Mouse (Mus musculus): ENCODE results near the gene Tenm4. TPM values are rescaled to one million over a fixed set of nuclear protein-coding genes. Genes with fewer than 3 reads are reported as not detected.
A peak's percentile ranks its signal among the peaks of the same experiment; 100 is the strongest.

The Tenm4 gene
- polyA plus RNA-seq, 1 experiment from 2014 or later, result 31.3 TPM

DNA sequence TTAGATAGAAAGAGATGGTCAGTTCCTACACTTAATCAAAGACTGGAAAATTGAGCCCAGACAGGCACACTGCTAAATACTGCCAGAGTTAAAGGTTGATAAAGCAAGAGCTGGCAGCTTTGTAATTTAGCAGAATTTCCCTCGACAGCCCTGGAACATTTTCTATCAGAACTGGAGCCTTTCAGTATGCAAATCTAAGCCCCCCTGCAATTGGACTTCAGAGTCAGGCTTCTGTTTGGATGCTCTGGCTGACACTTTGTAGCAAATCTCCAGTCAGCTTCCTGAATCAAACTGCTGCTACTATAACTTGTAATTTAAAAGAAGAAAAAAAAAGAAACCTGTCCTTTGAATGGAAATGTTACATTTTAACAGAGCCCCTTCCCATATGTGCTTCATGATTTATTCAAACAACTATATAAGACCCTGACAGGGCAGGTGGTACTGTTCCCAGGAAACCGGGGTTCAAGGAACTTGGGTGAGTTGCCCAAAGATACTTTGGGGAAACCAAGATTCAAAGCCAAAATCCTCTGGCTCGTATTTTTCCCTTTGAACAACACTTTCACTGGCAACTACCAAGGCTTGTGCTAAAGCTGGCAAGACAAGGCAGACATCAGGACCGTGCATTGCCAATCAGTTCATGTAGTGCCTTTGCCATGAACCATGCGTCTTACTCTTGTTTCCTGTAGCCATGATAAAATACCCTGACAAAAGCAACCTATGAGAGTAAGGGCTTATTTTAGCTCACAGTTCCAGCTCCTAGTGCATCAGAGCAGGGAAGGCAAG is 615.4 kb downstream of the Tenm4 start:
- Histone ChIP-seq H3K27ac (replicated peaks; ENCODE audit: low read depth, low read length) (no peak overlapping the region), H3K36me3 (ENCODE audit: control insufficient read depth, insufficient read depth, low read length) (no peaks in the 10 kb centered on the region), H3K9ac (ENCODE audit: low read depth, low read length) (no peak overlapping the region), H3K27me3 (replicated peaks; ENCODE audit: control insufficient read depth, insufficient read depth, low read length) (no peaks in the 10 kb centered on the region), H3K4me1 (ENCODE audit: control insufficient read depth, insufficient read depth, low read length) (no peaks in the 10 kb centered on the region), H3K4me3 (ENCODE audit: low read depth, low read length) (no peak overlapping the region), H3K9me3 (ENCODE audit: control insufficient read depth, low read length) (no peaks in the 10 kb centered on the region), H3K4me2 (ENCODE audit: low read depth, low read length) (no peak overlapping the region)
- ATAC-seq (ENCODE audit: low read depth) (no peak), DNase-seq (ENCODE audit: low spot score) (no peak)
- 71% methylated on average over 5 of the region's 5 CpGs for WGBS

DNA sequence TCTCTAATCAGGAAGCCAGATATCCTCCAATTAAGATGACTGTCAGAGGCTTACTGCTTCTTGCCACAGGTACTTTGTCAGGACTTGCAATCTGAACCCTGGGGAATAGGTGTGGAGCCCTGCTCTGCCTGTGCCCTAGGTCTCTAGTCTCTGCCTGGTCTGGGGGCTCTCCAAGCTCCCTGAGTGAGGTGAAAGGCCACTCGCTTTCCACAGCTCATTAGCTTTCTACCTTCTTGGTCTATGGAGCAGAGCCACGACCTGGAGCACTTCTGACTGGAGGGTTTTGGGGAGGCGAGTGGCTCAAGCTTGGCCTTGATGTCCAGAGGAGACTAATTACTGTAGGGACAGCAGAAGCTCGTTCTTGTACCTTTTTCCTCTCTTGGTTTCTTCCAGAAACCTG is 617.1 kb downstream of the Tenm4 start:
- H3K9ac ChIP-seq (ENCODE audit: low read depth, low read length), result no peak overlapping the region
- 72% methylated on average over 4 of the region's 4 CpGs for WGBS

DNA sequence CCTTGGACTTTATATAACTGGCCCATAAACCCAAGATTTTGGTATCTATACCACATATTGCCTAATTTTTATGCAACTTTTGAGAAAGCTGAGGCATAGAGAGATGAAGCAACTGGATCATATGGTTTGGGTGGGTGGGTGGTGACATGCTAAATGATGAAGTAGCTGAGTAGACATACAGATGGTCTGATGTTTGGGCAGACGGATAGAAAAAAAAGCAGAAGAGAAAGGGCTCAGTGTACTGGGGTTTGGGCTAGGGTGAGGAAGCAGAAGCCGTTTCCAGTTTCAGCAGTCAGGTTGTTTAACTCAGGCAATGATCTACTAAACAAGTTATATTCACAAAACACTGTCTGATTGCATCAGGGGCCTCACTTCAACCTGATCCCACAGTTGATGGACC is 619.3 kb downstream of the Tenm4 start:
- 81% methylated on average over 2 of the region's 2 CpGs for WGBS
- Histone ChIP-seq H3K9me3 (ENCODE audit: control insufficient read depth, low read length) (no peaks in the 10 kb centered on the region), H3K4me1 (ENCODE audit: control insufficient read depth, insufficient read depth, low read length) (peaks cover 3% of the 10 kb centered on the region), H3K4me2 (ENCODE audit: low read depth, low read length) (no peak overlapping the region), H3K27me3 (replicated peaks; ENCODE audit: control insufficient read depth, insufficient read depth, low read length) (no peaks in the 10 kb centered on the region), H3K9ac (ENCODE audit: low read depth, low read length) (no peak overlapping the region), H3K36me3 (ENCODE audit: control insufficient read depth, insufficient read depth, low read length) (no peaks in the 10 kb centered on the region), H3K27ac (replicated peaks; ENCODE audit: low read depth, low read length) (no peak overlapping the region), H3K4me3 (ENCODE audit: low read depth, low read length) (no peak overlapping the region)
- no peak for DNase-seq (ENCODE audit: low spot score)
- ATAC-seq (ENCODE audit: low read depth), result no peak

More for the DNA sequence above, 617.1 kb downstream of the Tenm4 start:
- no peaks in the 10 kb centered on the region for H3K27me3 ChIP-seq (replicated peaks; ENCODE audit: control insufficient read depth, insufficient read depth, low read length)
- no peaks in the 10 kb centered on the region for H3K4me1 ChIP-seq (ENCODE audit: control insufficient read depth, insufficient read depth, low read length)
- ATAC-seq (ENCODE audit: low read depth) (peak; percentile 44; the same call in 1 of the 2 replicates), DNase-seq (ENCODE audit: low spot score) (no peak)
- H3K9me3 ChIP-seq (ENCODE audit: control insufficient read depth, low read length), result no peaks in the 10 kb centered on the region
- no peaks in the 10 kb centered on the region for H3K36me3 ChIP-seq (ENCODE audit: control insufficient read depth, insufficient read depth, low read length)
- H3K4me2 ChIP-seq (ENCODE audit: low read depth, low read length), result no peak overlapping the region
- no peak overlapping the region for H3K4me3 ChIP-seq (ENCODE audit: low read depth, low read length)
- H3K27ac ChIP-seq (replicated peaks; ENCODE audit: low read depth, low read length), result no peak overlapping the region

DNA sequence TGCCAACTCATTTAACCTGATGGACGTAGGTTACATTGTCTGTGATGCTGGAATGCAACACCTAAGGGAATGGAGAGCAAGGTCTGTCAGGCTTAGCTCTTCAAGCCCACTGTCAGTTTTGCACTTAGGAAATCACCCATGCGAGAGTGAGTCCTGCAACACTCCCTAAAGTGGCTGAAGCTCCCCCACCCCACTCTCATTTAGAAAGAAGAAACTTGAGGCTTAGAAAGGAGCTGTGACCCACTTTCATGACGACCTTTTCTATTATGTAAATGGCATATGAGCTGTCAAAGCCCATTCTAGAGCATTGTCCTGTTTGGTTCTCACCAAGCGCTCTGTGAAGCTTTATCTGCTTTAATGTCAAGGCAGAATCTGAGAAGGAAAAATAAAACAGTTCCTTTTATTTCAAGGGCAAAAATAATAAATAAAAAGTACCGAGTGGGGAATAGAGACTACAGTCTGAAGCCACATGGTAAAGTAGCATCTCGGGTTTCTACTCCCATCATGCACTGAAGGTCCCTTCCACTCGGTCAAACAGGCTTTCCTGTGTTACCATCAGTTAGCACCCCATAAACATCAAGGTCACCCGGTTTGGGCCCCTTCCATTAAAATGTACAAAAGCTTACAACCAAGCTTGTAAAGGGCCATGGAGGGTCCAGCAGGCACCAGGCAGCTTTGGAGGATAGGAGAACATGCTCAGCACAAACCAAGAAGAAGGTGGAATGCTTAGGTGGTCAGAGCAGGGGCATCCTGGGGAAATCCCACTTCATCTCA is 621.6 kb downstream of the Tenm4 start:
- H3K27me3 ChIP-seq (replicated peaks; ENCODE audit: control insufficient read depth, insufficient read depth, low read length), result no peaks in the 10 kb centered on the region
- no peak overlapping the region for H3K9ac ChIP-seq (ENCODE audit: low read depth, low read length)
- no peak for DNase-seq (ENCODE audit: low spot score)
- peaks cover 26% of the 10 kb centered on the region for H3K4me1 ChIP-seq (ENCODE audit: control insufficient read depth, insufficient read depth, low read length)
- no peak overlapping the region for H3K4me2 ChIP-seq (ENCODE audit: low read depth, low read length)
- H3K4me3 ChIP-seq (ENCODE audit: low read depth, low read length), result no peak overlapping the region
- H3K27ac ChIP-seq (replicated peaks; ENCODE audit: low read depth, low read length), result no peak overlapping the region
- no peaks in the 10 kb centered on the region for H3K36me3 ChIP-seq (ENCODE audit: control insufficient read depth, insufficient read depth, low read length)
- 65% methylated on average over 8 of the region's 8 CpGs for WGBS
- no peaks in the 10 kb centered on the region for H3K9me3 ChIP-seq (ENCODE audit: control insufficient read depth, low read length)
- no peak for ATAC-seq (ENCODE audit: low read depth)

DNA sequence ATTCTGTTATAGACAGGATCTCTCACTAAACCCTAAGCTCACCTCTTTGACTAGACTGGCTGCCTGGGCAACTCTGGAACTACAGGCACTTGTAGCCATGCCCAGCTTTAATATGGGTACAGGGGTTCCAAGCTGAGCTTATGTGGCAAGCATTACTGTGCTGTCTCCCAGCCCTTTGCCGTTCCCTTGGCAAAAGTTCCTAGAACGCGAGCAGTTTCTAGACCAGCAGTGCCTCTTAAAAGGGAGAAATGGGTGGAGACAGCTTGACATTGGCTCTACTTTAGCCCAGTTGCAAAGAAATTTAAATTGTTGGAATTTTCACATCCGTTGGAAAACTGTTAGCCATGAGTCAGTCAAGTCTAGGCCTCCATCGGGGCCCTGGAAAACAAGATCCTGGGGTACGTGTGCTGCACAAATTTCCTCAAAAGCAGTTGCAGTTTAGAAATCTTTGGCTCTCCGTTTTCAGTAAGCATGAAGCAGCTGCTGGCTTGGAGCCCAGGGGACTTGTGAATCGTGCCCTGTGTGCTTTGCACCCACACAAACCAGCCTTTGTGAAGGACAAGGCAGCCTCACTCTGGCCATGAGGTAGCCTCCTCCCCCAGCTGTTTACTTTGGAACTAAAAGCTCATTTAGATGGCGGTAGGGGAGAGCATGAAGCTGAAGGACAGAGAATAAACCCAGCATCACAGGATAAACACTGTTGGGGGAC is 625.1 kb downstream of the Tenm4 start:
- WGBS, result 22% methylated on average over 9 of the region's 9 CpGs
- DNase-seq (ENCODE audit: low spot score) (peak; percentile 96), ATAC-seq (ENCODE audit: low read depth) (peak; percentile 89)
- Histone ChIP-seq H3K4me2 (ENCODE audit: low read depth, low read length) (peak overlapping the region; percentile 13; the same call in 1 of the 2 replicates), H3K9me3 (ENCODE audit: control insufficient read depth, low read length) (no peaks in the 10 kb centered on the region), H3K4me3 (ENCODE audit: low read depth, low read length) (no peak overlapping the region), H3K36me3 (ENCODE audit: control insufficient read depth, insufficient read depth, low read length) (no peaks in the 10 kb centered on the region), H3K27ac (replicated peaks; ENCODE audit: low read depth, low read length) (peak overlapping the region; percentile 87), H3K9ac (ENCODE audit: low read depth, low read length) (peak overlapping the region; percentile 42; the same call in 1 of the 2 replicates), H3K4me1 (ENCODE audit: control insufficient read depth, insufficient read depth, low read length) (peaks cover 44% of the 10 kb centered on the region), H3K27me3 (replicated peaks; ENCODE audit: control insufficient read depth, insufficient read depth, low read length) (no peaks in the 10 kb centered on the region)

- peak; percentile 85 for DNase-seq (ENCODE audit: low spot score)
- H3K9ac ChIP-seq (ENCODE audit: low read depth, low read length), result no peak overlapping the region
- no peaks in the 10 kb centered on the region for H3K9me3 ChIP-seq (ENCODE audit: control insufficient read depth, low read length)
- peaks cover 49% of the 10 kb centered on the region for H3K4me1 ChIP-seq (ENCODE audit: control insufficient read depth, insufficient read depth, low read length)
- H3K4me2 ChIP-seq (ENCODE audit: low read depth, low read length), result peak overlapping the region; percentile 19
- WGBS, result 60% methylated on average over 20 of the region's 20 CpGs
- peak; percentile 83 for ATAC-seq (ENCODE audit: low read depth)
- H3K27me3 ChIP-seq (replicated peaks; ENCODE audit: control insufficient read depth, insufficient read depth, low read length), result no peaks in the 10 kb centered on the region
- H3K27ac ChIP-seq (replicated peaks; ENCODE audit: low read depth, low read length), result peak overlapping the region; percentile 87
- H3K4me3 ChIP-seq (ENCODE audit: low read depth, low read length), result no peak overlapping the region
- no peaks in the 10 kb centered on the region for H3K36me3 ChIP-seq (ENCODE audit: control insufficient read depth, insufficient read depth, low read length)
These were observed 625.9 kb downstream of the Tenm4 start for GRCm38 (mm10) chr7:96796788-96797485.

GRCm38 (mm10) chr7:96797716-96798332 is 626.8 kb downstream of the Tenm4 start:
- Histone ChIP-seq H3K27ac (replicated peaks; ENCODE audit: low read depth, low read length) (peak overlapping the region; percentile 87), H3K9me3 (ENCODE audit: control insufficient read depth, low read length) (no peaks in the 10 kb centered on the region), H3K27me3 (replicated peaks; ENCODE audit: control insufficient read depth, insufficient read depth, low read length) (no peaks in the 10 kb centered on the region), H3K4me2 (ENCODE audit: low read depth, low read length) (no peak overlapping the region), H3K9ac (ENCODE audit: low read depth, low read length) (0 out of 2 replicates have a peak overlapping the region, but pooled peaks have one; percentile 30), H3K36me3 (ENCODE audit: control insufficient read depth, insufficient read depth, low read length) (no peaks in the 10 kb centered on the region), H3K4me1 (ENCODE audit: control insufficient read depth, insufficient read depth, low read length) (peaks cover 49% of the 10 kb centered on the region), H3K4me3 (ENCODE audit: low read depth, low read length) (no peak overlapping the region)
- peak; percentile 75 for DNase-seq (ENCODE audit: low spot score)
- WGBS, result 33% methylated on average over 13 of the region's 13 CpGs
- no peak for ATAC-seq (ENCODE audit: low read depth)

DNA sequence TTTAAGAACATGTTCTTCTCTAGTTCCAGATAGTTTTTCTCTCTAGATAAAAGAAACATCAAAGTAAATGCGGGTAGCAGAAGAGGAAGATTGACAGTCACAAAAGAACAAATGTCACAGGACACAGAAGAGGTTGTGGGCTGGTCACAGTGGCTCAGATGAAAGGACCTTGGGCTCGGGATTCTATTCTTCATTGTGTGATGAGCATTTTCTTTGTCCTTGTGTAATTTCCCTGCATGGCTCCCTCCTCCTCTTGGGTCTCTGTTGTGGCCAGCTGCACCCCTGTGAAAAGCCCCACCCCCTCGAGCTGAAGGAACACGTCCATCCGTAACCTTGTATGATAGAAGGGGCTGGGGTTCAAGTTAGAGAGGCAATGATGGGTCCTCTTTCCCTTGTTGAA is 628.8 kb downstream of the Tenm4 start:
- no peaks in the 10 kb centered on the region for H3K36me3 ChIP-seq (ENCODE audit: control insufficient read depth, insufficient read depth, low read length)
- H3K4me1 ChIP-seq (ENCODE audit: control insufficient read depth, insufficient read depth, low read length), result peaks cover 49% of the 10 kb centered on the region
- H3K27me3 ChIP-seq (replicated peaks; ENCODE audit: control insufficient read depth, insufficient read depth, low read length), result no peaks in the 10 kb centered on the region
- H3K4me3 ChIP-seq (ENCODE audit: low read depth, low read length), result no peak overlapping the region
- no peak overlapping the region for H3K27ac ChIP-seq (replicated peaks; ENCODE audit: low read depth, low read length)
- no peak overlapping the region for H3K4me2 ChIP-seq (ENCODE audit: low read depth, low read length)
- DNase-seq (ENCODE audit: low spot score) (no peak), ATAC-seq (ENCODE audit: low read depth) (no peak)
- no peak overlapping the region for H3K9ac ChIP-seq (ENCODE audit: low read depth, low read length)
- 59% methylated on average over 5 of the region's 5 CpGs for WGBS
- H3K9me3 ChIP-seq (ENCODE audit: control insufficient read depth, low read length), result no peaks in the 10 kb centered on the region
